Mouse (Mus musculus) embryonic fibroblast, embryonic 13.5 days (primary cell): ENCODE data around the gene Gm11634.

Experiments used
- CTCF ChIP-seq: IDR thresholded peaks from 2 replicates; pipeline ENCODE4 v1.5.1; 2011; ENCODE audit warnings: mild to moderate bottlenecking, control low read depth, low read length, moderate library complexity, borderline replicate concordance; ENCODE audit not compliant: insufficient read depth
- POLR2A ChIP-seq: IDR thresholded peaks from 2 replicates; pipeline ENCODE4 v1.6.1; 2011; ENCODE audit warnings: low read depth, mild to moderate bottlenecking, control low read depth, low read length, moderate library complexity

- TF ChIP-seq CTCF = no peak
- TF ChIP-seq POLR2A = no peak
These were observed 13.3 kb downstream of the Gm11634 start for GRCm38 (mm10) chr11:101585805-101586204.
